In genomic region chr11:88786816-88787215, GRCm38 (mm10) we compare ENCODE assay signal across 20 mouse cellular contexts.
"Had no signal": no experiment of that assay in that cellular context is flagged by ENCODE, and none has a peak within 500 bp of the region (broad histone marks: within the 10 kb centered on the region; RNA-seq: fewer than 3 reads in every experiment).

No protein-coding gene starts in this region.

- ATAC-seq: intestine, postnatal 0 days; midbrain, embryonic 15.5 days had no signal

- DNase-seq: kidney, adult 2 months; kidney, postnatal 36 days; layer of hippocampus, postnatal 36 days; liver, embryonic 13.5 days; retina, postnatal 1 day; right cerebral cortex, postnatal 25 days; spleen, adult 18-20 months; thymus, adult 2 months; thymus, postnatal 14 days; thymus, postnatal 4 days had no signal

- H3K27ac ChIP-seq: kidney, postnatal 0 days; left cerebral cortex, adult 2 months; liver, embryonic 13.5 days; lung, embryonic 15.5 days; midbrain, embryonic 12.5 days; midbrain, embryonic 15.5 days; neural tube, embryonic 13.5 days; stomach, embryonic 15.5 days had no signal

- H3K9me3 ChIP-seq: liver, embryonic 13.5 days; lung, embryonic 15.5 days; midbrain, embryonic 12.5 days; midbrain, embryonic 15.5 days; neural tube, embryonic 13.5 days; stomach, embryonic 15.5 days had no signal

- H3K4me1 ChIP-seq: liver, embryonic 13.5 days; lung, embryonic 15.5 days; midbrain, embryonic 12.5 days; midbrain, embryonic 15.5 days; stomach, embryonic 15.5 days had no signal

- H3K4me3 ChIP-seq: left cerebral cortex, adult 2 months; liver, embryonic 13.5 days; lung, embryonic 15.5 days; megakaryocyte, embryonic 14.5 days; midbrain, embryonic 12.5 days; midbrain, embryonic 15.5 days; myocyte; neural tube, embryonic 13.5 days; stomach, embryonic 15.5 days had no signal

- H3K4me2 ChIP-seq: liver, embryonic 13.5 days; lung, embryonic 15.5 days; midbrain, embryonic 12.5 days; midbrain, embryonic 15.5 days; neural tube, embryonic 13.5 days; stomach, embryonic 15.5 days had no signal

- H3K9ac ChIP-seq: liver, embryonic 13.5 days; lung, embryonic 15.5 days; midbrain, embryonic 12.5 days; midbrain, embryonic 15.5 days; neural tube, embryonic 13.5 days; stomach, embryonic 15.5 days had no signal

- H3K27me3 ChIP-seq: liver, embryonic 13.5 days; lung, embryonic 15.5 days; midbrain, embryonic 12.5 days; midbrain, embryonic 15.5 days; neural tube, embryonic 13.5 days; stomach, embryonic 15.5 days had no signal

- H3K36me3 ChIP-seq: liver, embryonic 13.5 days; lung, embryonic 15.5 days; midbrain, embryonic 12.5 days; midbrain, embryonic 15.5 days; neural tube, embryonic 13.5 days; stomach, embryonic 15.5 days had no signal
